Mouse (Mus musculus) CD8-positive naive resting alpha-beta T cell, adult 2 months (primary cell): ENCODE data around the gene Akap6.

Source experiments
- DNase-seq, 2 experiments: peaks; one replicate each; pipeline ENCODE4 v3.0.0; 2022; ENCODE audit warnings: low read depth in 2 of 2, low spot score in 2 of 2

Akap6 gene

DNA sequence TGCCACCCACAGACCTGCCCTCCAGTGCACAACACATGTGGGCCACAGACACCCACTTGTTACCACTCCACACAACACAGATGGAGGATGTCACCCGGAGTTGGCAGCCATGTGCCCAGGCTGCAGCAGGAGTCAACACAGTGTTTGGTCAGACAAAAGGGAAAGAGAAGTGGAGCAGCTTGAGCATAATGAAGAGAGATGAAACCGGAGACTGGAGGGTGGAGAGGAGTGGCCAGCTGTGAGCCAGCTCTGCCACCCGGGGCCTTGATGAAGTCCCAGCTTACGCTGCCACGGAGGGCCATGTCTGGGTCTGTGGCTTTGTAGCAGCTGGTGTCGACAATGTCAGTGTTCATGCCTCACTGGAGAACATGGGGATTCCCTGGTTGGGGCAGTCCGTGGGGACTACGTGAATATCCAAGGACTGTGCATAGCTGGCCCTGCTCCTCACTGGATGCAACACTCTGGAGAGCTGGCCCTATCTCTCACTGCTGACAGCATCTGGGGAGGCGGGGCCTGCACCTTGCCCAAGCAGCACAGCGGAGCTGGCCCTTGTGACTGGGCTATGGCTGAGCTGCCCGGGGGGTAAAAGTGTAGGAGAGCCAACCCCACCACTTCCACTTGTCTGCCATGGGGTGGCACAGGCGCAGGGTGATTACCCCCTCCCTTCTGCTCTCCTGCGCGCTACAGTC, 148.8 kb downstream of the Akap6 start:
- no peak for DNase-seq

DNA sequence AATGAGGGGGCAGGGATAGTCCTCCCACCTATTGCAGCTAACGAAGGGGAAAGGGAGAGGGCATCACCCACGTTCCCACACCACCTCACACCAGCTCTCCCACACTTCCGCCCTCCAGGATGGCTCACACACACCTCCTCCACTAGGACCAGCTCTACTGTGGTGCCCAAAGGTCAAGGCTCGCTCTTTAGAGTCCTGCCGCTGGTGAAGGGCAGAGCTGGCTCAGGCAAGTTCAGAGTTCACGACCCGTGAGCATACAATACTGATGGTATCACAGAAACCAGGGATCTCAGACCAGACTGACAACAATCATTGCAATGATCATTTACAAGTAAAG, 149.3 kb downstream of the Akap6 start:
- DNase-seq, result no peak

DNA sequence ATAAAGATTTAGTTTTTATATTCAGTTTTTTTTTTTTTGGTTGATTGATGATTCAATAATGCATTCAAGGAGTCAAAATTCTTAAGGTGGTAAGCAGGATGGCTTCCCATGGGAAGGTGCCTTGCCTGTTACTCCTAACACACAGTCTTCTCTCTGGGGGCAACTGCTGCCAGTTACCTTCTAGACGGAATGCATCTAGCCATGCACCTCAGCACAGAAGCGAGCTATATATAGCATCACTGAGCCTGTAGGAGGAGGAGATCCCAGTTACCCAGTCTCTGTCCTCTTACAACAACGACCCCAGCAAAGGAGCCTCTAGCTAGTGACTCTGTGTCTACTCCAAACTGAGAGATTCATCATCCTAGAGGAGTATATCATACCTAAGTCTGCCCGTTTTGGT, 150.1 kb downstream of the Akap6 start:
- DNase-seq, result no peak

DNA sequence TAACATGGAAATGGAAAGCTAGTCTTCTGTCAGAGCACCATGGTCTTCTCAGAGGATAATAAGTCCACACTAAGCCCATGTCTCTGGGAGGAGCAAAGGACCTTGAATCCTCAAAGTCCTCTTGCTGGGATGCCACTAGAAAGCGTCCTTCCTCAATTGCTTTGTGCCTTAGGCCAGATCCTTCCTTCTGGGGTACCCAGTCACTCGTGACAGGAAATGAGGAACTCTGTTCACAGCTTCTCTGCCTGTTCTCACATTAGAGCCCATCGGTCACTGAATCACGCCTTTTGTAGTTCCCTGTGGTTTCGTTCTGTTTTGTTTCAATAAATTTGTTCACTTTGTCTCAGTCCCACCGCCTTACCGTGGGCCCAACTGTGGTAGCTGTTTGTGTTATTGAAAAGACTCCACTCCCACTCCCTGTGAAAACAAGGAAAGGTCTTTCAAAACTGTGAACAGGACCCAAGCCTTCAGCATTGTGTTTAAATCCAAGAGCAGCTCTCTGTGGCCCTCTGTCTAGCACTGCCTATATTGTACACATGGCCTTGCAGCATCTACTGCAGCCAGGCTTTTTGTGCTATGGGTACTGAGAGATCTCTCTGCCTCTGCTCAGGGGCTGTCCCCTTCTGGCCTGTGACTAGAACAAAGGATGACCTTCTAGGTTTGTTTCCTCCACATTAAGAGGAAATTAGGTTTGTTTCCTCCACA, 151.3 kb downstream of the Akap6 start:
- no peak for DNase-seq

DNA sequence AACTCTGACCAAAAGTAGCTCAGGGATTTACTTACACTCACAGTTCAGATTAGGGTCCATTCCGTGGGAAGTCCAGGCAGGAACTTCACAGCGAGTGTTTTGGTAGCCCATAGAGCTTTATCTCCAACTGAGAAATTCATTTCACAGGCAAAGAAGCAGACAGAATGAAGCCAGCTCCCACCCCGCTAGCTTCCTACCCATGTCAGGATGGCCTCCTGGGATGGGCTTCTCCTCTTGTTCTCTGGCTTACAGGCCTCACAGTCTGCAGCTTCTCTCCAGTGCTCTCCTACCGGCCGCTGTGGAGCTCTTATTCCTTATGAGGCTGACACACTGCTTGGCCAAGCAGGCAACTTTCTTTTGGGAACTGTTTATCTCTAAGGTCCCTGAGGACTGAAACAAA, 152.0 kb downstream of the Akap6 start:
- no peak for DNase-seq

DNA sequence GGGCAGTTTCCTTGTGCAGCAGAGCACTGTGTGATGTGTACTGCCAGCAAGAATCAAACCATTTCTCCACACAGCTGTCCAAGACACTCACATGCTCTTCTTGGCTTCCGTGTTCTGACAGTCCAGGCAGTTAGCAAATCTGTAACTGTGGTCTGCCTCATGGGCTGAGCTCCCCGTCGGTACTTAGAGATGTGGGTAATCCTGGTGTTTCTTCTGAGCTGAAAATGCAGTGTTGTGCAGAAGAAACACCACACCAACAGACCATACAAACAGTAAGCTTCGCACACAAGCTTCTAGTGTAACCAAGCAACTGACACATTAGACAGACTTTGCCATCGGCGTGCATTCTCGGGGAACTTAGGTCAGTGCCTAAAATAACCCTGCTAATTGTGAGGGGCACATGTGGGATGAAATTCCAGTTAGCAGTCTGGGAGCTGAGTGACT, 155.1 kb downstream of the Akap6 start:
- no peak for DNase-seq

DNA sequence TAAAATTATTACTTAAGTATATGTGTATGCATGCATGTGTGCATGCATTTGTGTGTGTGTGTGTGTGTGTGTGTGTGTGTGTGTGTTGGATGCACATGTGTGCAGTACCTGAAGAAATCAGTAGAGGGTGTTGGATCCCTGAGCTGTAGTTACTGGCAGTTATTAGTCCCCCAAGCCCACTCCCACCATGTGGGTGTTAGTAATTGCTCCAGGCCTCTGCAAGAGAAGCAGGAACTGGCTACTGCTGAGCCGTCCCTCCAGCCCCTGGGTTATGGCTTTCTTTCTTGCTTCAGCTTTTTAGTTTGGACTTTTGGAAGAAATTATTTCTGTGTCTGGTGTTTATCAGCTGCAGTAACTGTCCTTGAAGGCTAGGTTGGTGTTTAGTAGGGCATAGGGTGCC, 156.9 kb downstream of the Akap6 start:
- no peak for DNase-seq

DNA sequence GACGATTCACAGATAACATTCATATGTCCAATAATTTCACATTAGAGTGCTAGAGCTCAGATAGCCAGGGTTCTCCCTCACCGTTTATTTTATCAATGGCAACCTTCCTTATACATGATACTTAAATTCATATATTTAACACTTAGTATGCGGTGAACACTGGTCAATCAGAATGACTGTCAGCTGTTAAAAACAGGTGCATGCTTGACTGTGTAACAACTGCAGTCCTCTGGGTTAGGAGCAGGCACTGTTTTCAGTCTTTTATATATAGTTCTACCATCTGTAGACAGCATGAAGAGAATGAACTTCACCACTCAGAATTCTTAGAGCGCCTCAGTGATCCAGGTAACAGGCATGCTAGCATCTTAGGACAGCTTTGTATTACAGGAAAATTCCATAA, 158.1 kb downstream of the Akap6 start:
- DNase-seq, result no peak

DNA sequence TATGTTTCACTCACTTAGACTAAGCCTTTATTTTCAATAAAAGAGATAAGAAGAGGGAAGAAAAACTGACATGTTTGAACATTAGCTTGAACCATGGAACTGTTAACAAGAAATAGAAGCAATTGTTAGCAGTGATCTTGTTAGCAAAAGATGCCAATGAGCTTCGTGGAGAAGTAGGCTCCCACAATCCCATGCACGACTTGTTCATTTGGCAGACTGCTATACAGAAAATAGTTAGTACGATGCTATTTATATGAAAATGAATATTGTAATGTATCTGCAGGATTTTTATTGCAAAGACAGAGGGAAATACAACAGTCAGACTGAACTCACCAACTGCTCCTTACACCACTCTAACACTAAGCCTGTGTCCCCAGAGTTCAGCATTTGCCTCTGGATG, 162.7 kb downstream of the Akap6 start:
- DNase-seq, result no peak

DNA sequence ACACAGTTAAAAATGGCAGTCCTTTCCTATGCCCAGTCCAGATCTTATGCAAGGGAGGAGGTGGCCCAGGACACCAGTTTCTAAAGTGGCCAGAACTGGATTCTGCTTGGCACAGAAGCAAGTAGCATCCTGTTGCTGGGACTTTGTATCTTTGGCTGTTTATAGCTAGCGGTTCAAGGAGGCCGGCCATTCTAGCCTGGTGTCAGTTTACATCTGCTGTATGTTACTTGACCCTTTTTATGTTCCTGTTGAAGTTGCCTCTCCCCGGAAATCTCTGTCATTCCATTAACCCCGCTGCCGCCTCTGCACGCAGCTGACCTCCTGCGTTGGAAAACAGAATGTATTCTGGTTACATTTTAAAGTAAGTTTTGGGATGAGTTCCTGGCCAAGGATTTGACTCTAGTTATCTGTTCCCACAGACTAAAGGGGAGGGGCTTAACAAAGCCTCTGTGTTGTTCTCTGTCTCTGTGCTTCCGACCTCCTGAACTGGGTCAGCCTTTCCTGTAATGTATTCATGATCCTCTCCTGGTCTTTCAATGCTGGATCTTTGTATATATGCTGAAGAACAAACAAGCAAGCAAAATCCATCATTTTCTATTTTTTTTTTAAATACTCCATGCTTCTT, 168.9 kb downstream of the Akap6 start:
- DNase-seq, result no peak

DNA sequence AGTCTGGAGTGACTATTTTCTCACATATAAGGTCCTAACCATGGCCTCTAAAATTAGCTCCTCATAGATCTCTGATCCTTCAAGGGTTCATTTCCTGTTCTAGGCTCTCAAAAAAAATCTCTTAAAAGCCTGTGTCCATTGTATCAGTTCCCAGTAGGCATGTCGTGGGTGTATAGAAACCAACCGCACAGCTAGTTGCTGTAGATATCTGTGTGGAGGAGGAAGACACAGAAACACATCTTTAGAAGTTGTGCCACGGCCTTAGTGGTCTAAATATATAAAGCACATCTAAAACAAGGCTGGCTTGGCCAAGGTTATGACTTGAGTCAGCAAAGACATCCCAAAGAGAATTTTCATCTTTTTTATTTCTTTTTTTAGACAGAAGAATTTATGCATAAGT, 172.4 kb downstream of the Akap6 start:
- no peak for DNase-seq

DNA sequence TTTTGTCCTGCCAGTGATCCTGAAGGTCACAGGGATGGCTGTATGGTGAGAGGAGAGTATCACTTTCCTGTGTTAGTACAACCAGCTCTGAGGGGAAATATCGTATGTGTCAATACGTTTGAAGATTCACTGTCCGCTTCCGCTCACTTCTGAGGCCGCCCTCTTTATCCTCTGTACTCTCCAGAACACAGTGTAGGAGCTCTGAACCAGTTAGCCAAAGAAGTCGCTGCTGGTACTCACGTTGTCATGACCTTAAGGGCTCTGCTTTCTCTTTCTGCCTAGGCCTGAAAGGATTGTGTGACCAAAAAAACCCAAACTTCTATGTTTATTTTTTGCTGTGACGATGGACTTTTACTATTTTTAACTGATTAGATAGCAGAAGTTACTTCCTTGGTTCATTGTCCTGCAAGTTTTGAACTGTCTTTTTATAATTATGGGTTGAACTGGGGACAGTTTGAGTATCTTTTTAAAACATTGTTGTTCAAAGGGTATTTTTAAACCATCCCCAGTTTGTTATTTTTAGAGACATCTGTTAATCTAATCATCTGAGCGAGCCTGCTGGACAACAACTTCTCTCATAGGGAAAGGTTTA, 175.2 kb downstream of the Akap6 start:
- no peak for DNase-seq

DNA sequence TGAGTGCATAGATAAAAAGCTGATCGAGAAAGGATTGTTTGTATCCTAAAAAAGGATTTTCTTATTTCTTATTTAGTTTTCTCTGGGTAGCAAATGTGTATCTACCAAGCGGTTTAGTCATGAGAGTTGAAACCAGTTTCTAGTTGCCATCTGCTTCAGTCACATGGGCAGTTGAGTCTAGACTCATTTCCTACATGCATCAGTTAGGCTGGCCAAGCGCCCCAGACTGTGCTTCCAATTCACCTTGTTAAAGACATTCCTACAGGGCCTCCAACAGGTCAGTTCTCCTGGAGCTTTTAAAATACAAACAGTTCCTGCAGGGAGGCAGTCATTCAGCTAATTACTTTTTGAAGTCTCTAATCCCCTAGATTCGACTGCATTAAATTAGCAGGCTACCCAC, 176.9 kb downstream of the Akap6 start:
- no peak for DNase-seq

DNA sequence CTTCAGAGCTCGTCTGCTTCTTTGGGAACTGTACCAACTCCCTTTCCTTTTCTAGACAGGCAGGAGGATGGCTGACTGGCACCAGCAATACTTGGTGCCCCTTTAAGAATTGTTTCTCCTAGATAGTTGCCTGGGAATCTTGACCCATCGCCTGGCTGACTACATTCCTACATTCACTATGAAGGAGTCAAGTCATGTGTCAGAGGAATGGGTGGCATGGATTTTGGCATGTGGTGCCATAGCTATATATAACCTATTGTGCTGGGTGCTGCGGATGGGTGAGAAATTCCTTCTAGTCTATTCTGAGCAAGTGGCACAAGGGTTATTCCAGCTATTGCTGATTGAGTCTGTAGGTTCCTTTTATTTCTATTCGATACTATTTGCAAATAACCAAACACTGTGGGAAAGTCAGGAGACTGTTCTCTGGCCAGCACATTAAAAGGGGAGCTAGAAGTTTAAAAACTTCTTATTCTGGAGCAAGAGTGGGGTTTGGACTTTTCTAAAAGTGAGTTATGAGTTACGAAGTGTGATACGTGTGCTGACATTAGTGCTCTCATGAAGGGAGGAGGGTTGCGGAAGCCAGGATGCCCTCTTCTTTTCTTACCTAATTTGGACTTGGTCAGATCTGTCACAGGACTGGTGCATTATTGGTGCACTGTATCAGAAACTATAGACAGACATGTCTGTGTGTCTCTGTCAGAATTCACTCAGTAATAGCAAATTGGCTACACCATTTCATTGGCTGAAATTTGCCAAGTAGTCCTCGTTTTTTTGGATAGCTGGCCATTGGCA, 178.0 kb downstream of the Akap6 start:
- no peak for DNase-seq

DNA sequence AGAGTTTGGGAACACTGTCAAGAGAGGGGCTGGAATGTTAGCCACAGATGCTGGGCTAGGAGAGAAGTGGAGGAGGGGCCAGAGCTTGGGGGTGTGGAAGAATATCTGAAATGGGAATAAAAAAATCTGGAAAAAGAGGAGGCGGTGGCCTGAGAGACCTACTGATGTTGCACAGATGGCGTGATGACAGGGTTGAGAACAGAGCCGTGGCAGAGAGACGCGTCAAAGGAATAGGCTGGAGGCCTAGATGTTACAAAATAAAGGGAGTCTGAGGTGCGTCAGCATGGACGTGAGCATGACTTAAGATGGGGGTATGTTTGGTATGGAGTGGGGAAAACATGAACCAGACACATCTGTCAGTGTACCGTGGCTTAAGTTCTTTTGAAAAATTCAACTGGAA, 180.1 kb downstream of the Akap6 start:
- DNase-seq, result no peak

DNA sequence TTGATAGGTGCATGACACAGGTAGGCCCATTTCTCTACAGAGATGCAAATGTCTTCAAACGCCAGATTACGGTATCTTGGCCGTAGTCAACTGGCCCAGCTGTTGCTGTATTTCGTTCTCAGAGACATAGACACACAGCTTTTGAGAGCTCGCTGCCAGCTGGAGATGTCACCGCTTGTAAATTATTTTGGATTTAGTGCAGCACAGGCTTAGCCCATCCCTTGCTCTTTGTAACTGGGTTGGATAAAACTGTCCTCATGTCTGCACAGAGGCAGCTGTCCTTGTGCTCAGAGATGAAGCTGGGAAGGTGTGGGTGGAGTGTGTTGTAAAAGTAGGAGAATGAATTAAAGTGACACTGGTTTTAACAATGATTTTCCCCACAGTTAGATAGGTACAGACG, 193.3 kb downstream of the Akap6 start:
- DNase-seq, result no peak

DNA sequence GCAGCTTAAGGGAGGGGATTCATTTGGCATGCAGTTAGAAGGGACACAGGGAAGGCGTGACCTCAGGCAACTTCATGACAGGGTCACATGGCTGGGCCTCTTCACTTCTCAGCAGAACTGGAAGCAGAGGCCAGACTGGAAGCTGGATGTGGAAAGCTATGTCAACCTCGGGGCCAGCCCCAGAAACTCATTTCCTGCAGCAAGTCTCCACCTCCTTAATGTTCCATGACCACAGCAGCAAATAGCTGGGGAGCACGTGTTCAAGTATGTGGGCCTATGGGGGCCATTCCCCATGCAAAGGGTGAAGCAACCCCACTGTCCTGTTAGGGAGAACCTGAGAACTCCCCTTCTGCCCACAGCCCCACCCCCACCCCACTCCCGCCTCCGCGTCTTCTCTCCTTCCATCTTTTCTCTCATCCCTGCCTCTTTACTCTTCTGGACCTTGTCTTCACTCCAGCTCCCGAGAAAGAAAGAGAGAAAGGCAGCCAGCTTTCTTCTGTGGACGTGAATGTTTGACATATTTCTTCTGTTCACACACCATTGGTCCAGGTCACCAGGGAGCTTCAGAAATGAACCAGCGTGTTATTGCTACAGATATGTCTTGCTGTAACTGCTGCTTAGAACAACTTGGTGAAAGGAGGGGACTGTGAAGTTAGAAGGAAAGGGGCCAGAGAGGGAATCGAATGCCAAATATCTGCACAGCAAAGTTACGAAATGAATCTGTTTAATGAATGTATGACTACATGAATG, 194.6 kb downstream of the Akap6 start:
- no peak for DNase-seq

DNA sequence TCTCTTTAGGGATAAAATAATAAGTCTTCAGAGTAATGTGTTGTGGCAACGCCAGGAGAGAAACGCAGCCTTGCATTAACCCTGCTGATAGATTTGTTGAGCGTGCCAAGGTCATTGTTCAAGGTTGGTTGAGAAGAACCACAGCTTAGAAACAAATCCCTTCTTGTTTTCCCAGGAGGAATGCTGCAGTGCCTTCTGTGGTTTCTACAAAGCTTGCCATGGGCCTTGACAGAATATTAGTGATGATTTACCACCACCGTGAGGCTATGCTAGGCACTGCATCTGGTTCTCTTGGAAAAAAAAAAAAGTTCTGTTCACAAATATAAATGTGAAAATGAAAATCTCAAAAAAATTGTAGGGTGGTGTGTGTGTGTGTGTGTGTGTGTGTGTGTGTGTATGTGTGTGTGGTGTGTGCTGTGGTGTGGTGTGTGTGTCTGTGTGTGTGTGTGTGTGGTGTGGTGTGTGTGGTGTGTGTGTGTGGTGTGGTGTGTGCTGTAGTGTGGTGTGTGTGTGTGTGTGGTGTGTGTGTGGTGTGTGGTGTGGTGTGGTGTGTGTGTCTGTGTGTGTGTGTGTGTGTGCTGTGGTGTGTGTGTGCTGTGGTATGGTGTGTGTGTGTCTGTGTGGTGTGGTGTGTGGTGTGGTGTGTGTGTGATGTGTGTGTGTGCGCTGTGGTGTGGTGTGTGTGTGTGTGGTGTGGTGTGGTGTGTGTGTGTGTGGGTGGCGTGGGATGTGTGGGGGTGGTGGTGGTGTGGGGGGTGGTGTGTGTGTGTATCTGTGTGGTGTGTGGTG, 196.7 kb downstream of the Akap6 start:
- no peak for DNase-seq

DNA sequence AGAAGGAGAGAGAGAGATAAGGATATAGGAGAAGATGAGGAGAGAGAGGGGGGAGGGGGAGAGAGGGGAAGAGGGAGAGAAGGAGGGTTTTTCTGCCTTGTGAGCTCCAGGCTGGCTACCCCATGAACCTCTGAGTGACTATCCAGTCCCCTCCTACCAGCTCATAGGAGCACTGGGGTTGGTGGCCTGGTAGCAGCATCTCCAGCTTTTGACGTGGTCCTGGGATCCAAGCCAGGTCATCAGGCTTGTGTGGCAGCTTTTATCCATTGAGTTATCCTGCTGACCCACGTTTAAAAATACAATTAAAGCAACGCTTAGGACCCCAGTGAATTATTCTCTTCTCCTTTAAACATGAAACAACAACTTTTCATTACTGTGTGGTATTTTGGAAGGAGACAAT, 197.6 kb downstream of the Akap6 start:
- DNase-seq, result no peak

DNA sequence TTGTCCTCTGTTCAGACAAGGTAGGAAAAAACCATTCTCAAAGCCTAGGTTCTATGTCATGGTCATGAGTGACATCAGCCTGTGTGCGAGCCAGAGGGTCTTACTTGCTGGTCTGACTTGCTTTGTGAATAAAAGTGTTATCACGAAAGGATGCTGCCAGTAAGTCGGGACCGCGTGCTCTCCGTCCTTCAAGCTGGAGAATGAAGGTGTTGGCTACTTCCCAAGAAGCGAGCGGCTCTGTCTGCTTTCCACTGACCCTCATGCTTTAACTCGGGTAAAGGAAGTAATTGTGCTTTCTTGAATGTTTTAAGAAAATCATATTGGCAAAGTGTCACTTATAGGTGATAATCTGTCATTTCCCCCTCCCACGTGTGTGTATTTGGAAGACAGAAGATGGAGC, 198.9 kb downstream of the Akap6 start:
- DNase-seq, result no peak
